10 mouse cellular contexts compared by ENCODE assay signal in genomic region chr3:137622895-137623580, GRCm38 (mm10). TPM values are rescaled to one million over a fixed set of nuclear protein-coding genes. Genes with fewer than 3 reads are reported as not detected.
DNase-seq lines count a peak whose midpoint lies in the region; ATAC-seq and TF ChIP-seq lines count a peak whose summit lies in the region.
"Had no signal": no experiment of that assay in that cellular context is flagged by ENCODE, and none has a peak within 500 bp of the region (broad histone marks: within the 10 kb centered on the region; RNA-seq: fewer than 3 reads in every experiment).

No protein-coding gene starts in this region.

- H3K36me3 ChIP-seq in kidney, embryonic 15.5 days = no peaks in the 10 kb centered on the region
- no peaks in the 10 kb centered on the region for H3K36me3 ChIP-seq in heart, embryonic 14.5 days (ENCODE audit: control insufficient read depth, insufficient read depth, low read length)

- peak overlapping the region; percentile 63 for H3K4me3 ChIP-seq in kidney, embryonic 15.5 days (replicated peaks)
- H3K4me3 ChIP-seq in heart, embryonic 14.5 days (ENCODE audit: control insufficient read depth in 1 of 2, insufficient read depth in 1 of 2, low read depth in 1 of 2, low read length in 2 of 2) = peak overlapping the region; percentile 58 to 74

- no peak for TF ChIP-seq POLR2A in brain, embryonic 14.5 days (IDR thresholded peaks at IDR 0.05; ENCODE audit: borderline replicate concordance, extremely low read depth, insufficient read depth, insufficient read length, poor library complexity, severe bottlenecking)

- H3K9me3 ChIP-seq in kidney, embryonic 15.5 days (replicated peaks) = no peaks in the 10 kb centered on the region
- no peaks in the 10 kb centered on the region for H3K9me3 ChIP-seq in heart, embryonic 14.5 days (ENCODE audit: control insufficient read depth, low read length)

- WGBS in kidney, embryonic 15.5 days = 38% methylated on average over 14 of the region's 14 CpGs
- WGBS in heart, embryonic 14.5 days = 34% methylated on average over 14 of the region's 14 CpGs

- TF ChIP-seq CTCF in brain, embryonic 14.5 days (IDR thresholded peaks at IDR 0.05; ENCODE audit: borderline replicate concordance, extremely low read depth, insufficient read depth, insufficient read length) = no peak

- peak overlapping the region; percentile 93 for H3K4me2 ChIP-seq in kidney, embryonic 15.5 days
- H3K4me2 ChIP-seq in heart, embryonic 14.5 days (ENCODE audit: low read length) = peak overlapping the region; percentile 96

- H3K4me1 ChIP-seq in kidney, embryonic 15.5 days = peaks cover 11% of the 10 kb centered on the region
- H3K4me1 ChIP-seq in heart, embryonic 14.5 days (ENCODE audit: control insufficient read depth in 2 of 2, insufficient read depth in 2 of 2, low read length in 2 of 2) = peaks cover 5 to 17% of the 10 kb centered on the region in 2 experiments

- no peak overlapping the region for H3K27ac ChIP-seq in kidney, embryonic 15.5 days
- H3K27ac ChIP-seq in heart, embryonic 14.5 days (replicated peaks in 1 of 2; ENCODE audit: control insufficient read depth in 1 of 2, insufficient read depth in 1 of 2, low read depth in 2 of 2, low read length in 2 of 2) = no peak overlapping the region

- no peak for DNase-seq in kidney, postnatal 4 days
- DNase-seq in brain, embryonic 14.5 days (ENCODE audit: low read depth) = peak; percentile 38
- DNase-seq in natural killer cell, adult 2 months (ENCODE audit: low spot score in 2 of 2) = no peak
- no peak for DNase-seq in embryo, embryonic 10 days (ENCODE audit: low spot score)
- no peak for DNase-seq in frontal cortex, postnatal 10 days (ENCODE audit: low spot score in 2 of 2)

- peaks cover 11% of the 10 kb centered on the region; the same call in 1 of the 2 replicates for H3K27me3 ChIP-seq in kidney, embryonic 15.5 days
- 0 out of 2 replicates have a peak, but pooled peaks cover 3% of the 10 kb centered on the region for H3K27me3 ChIP-seq in heart, embryonic 14.5 days (ENCODE audit: control insufficient read depth, insufficient read depth, low read length)
- H3K27me3 ChIP-seq: Patski had no signal

- H3K9ac ChIP-seq in kidney, embryonic 15.5 days = no peak overlapping the region
- peak overlapping the region; percentile 71 for H3K9ac ChIP-seq in heart, embryonic 14.5 days (ENCODE audit: low read length)

- 0 out of 2 replicates have a peak, but pooled peaks have one; percentile 7 for ATAC-seq in kidney, embryonic 15.5 days (replicated peaks; ENCODE audit: low FRiP score)
- 0 out of 2 replicates have a peak, but pooled peaks have one; percentile 32 for ATAC-seq in heart, embryonic 14.5 days (ENCODE audit: insufficient number of reproducible peaks, insufficient read depth, low FRiP score, low read depth)
- ATAC-seq in megakaryocyte progenitor cell, adult 5-6 weeks (replicated peaks; ENCODE audit: poor library complexity) = peak; percentile 6; the same call in 1 of the 2 replicates

RNA-seq across cellular contexts. Expression of gene Ddit4l, which starts 1.6 kb away (rescaled TPM):
- polyA plus RNA-seq in kidney, embryonic 15.5 days (2015; fragmentation: Nextera tagmentation; extraction: Ambion mirVana) = 11.4 and 13.9 TPM in 2 replicates
- 4.4 and 4.5 TPM in 2 replicates for polyA plus RNA-seq in brain, embryonic 14.5 days (2012; rRNA removed)
- polyA plus RNA-seq in heart, embryonic 14.5 days (2014; fragmentation: Nextera tagmentation; extraction: Ambion mirVana) = 7.9 and 11.1 TPM in 2 replicates
- total RNA-seq in megakaryocyte progenitor cell, adult 5-6 weeks (2015) = not detected in 2 replicates
- not detected in 2 replicates for total RNA-seq in megakaryocyte progenitor cell, adult 5-6 weeks (2017)

RNA-seq across cellular contexts. Expression of gene Gm21962, which starts 48.3 kb away (rescaled TPM):
- not detected in 2 replicates for polyA plus RNA-seq in kidney, embryonic 15.5 days (2015; fragmentation: Nextera tagmentation; extraction: Ambion mirVana)
- polyA plus RNA-seq in brain, embryonic 14.5 days (2012; rRNA removed) = not detected in 2 replicates
- not detected in 2 replicates for polyA plus RNA-seq in heart, embryonic 14.5 days (2014; fragmentation: Nextera tagmentation; extraction: Ambion mirVana)
- 0.17 TPM in 1 of 2 replicates, not detected in the other for total RNA-seq in megakaryocyte progenitor cell, adult 5-6 weeks (2015)
- total RNA-seq in megakaryocyte progenitor cell, adult 5-6 weeks (2017) = not detected in 2 replicates
- total RNA-seq: layer of hippocampus, adult 18-20 months had no signal
- polyA plus RNA-seq: Patski had no signal
